Mouse (Mus musculus) CH12.LX (cell line): ENCODE measurements around the gene Tsc22d2.

ENCODE experiments used
- CHD2 ChIP-seq: IDR thresholded peaks from 2 replicates; pipeline ENCODE4 v1.6.1; 2011; ENCODE audit warnings: low read length, improper control_type of control experiment
- CTCF ChIP-seq, 2 experiments: IDR thresholded peaks in 1 of 2; conservative IDR thresholded peaks in 1 of 2; 2 replicates each; pipeline ENCODE4 v1.5.1; 2011 to 2012; ENCODE audit warnings: low read depth in 2 of 2, low read length in 2 of 2, improper control_type of control experiment in 1 of 2, inconsistent platforms in 1 of 2, mild to moderate bottlenecking in 1 of 2, moderate library complexity in 1 of 2
- IRF4 ChIP-seq: IDR thresholded peaks from 2 replicates; pipeline ENCODE4 v1.6.1; 2014; ENCODE audit warnings: low read depth, mild to moderate bottlenecking, inconsistent platforms, low read length, improper control_type of control experiment
- MAFK ChIP-seq: IDR thresholded peaks from 2 replicates; pipeline ENCODE4 v1.6.1; 2011; ENCODE audit warnings: low read length, improper control_type of control experiment; ENCODE audit not compliant: insufficient replicate concordance
- POLR2A ChIP-seq: IDR thresholded peaks from 2 replicates; pipeline ENCODE4 v1.6.1; 2011; ENCODE audit warnings: low read depth, mild to moderate bottlenecking, improper control_type of control experiment, low read length
- POLR2AphosphoS2 ChIP-seq: IDR thresholded peaks from 2 replicates; pipeline ENCODE4 v1.6.1; 2011; ENCODE audit warnings: low read depth, low read length, improper control_type of control experiment
- USF2 ChIP-seq: conservative IDR thresholded peaks from 2 replicates; pipeline ENCODE4 v1.6.1; 2011; ENCODE audit warnings: low read depth, low read length, improper control_type of control experiment
- ZC3H11A ChIP-seq: IDR thresholded peaks from 2 replicates; pipeline ENCODE4 v1.6.1; 2012; ENCODE audit warnings: low read depth, mild to moderate bottlenecking, inconsistent platforms, low read length, improper control_type of control experiment
- ZMIZ1 ChIP-seq: IDR thresholded peaks from 2 replicates; pipeline ENCODE4 v1.6.1; 2012; ENCODE audit warnings: low read depth, mild to moderate bottlenecking, inconsistent platforms, low read length, improper control_type of control experiment

DNA sequence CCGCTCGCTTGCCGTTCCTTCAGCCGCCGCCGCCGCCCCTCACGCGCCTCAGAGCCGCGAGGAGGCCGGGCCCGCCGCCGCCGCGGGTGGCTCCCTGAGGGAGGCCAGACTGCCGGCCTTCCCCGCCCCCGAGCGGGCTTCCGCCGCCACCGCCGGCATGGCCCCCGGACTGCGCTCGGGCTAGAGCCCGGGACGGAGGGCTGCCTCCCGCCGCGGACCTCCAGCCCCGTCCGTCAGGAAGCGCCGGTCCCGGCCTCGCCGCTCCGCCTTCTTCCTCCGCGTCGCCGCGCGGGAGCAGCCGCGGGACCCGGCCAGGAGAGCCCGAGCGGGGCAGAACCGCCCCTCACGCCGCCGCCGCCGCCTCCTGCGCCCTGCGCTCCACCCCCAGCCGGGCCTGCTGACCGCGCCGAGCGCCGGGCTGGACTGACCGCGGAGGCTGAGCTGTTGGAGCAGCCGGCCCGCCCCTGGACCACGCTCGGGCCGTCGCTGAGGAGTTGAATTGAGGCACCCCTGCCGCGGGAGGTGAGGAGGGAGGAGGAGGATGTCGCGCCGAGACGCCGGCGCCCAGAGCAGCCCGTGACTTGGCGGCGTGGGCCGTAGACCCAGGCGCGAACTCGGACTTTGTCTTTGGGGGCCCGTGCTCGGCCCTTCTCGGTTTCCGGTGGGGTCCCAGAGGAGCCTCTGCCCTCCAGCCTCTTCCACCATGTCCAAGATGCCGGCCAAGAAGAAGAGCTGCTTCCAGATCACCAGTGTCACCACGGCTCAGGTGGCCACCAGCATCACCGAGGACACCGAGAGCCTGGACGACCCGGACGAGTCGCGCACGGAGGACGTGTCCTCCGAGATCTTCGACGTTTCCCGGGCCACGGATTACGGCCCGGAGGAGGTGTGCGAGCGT is 720 bp downstream of the Tsc22d2 start:
- TF ChIP-seq CTCF (conservative IDR thresholded peaks at IDR 0.05 in 1 of 2, IDR thresholded peaks at IDR 0.05 in 1 of 2; ENCODE audit: low read depth in 2 of 2, low read length in 2 of 2): no peak
- no peak for TF ChIP-seq MAFK
- TF ChIP-seq POLR2AphosphoS2: no peak
- TF ChIP-seq USF2: no peak
- TF ChIP-seq POLR2A: no peak
- TF ChIP-seq IRF4: no peak
- no peak for TF ChIP-seq ZC3H11A
- TF ChIP-seq CHD2: no peak
- TF ChIP-seq ZMIZ1: no peak
